Mouse (Mus musculus): ENCODE measurements at regions not wholly inside any gene's neighbourhood (a gene's known extent, or its start where the extent isn't known, plus 50 kb on each side); places are given as distances from the start of the nearest gene placed in this dataset.

DNA sequence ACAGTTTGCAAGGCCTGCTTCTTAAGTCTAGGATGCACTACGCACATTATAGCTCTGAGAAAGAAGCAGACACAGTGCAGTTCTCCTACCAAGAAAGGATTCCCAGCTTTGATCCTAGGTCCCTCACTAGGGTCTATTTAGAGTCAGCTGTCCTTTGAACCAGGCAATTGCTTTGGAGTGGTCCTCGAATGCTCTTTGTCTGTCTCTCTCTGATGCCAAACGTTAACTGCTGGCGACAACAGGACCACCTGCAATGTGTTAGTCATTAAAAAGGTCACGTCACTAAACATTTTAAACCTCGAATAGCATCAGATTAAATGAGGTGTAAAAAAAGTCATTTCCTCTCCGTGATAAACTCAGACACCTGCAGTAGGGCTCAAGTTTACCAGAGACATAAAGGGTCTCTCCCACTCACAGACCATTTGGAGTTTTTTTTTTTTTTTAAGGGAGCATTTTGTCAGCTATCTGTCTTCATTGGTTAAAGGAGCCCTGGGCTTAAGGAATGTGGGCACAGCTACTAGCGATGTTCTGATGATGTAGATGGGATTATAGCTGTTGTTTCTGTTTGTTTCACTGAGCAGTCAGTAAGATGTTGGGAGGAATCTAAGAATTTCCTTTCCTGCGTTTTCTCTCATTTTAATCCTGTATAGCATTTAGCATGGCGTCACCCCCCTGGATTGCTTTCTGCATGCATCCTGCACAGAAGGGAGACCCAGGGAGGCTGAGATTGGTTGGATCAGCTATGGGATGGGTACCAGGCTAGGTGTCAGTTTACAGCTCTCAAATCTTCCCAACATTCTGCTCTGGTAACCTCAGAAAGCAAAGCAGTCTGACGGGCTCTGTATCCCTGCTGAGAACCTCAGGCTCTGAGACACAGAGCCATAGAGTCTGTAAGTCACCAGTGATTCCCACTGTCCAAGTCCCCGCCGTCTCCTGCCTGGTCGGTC, 615.3 kb upstream of the Sall1 start:
- DNase-seq (ENCODE audit: low read depth in 1 of 2, low spot score in 2 of 2) = no peak

- DNase-seq (ENCODE audit: low read depth in 1 of 2, low spot score in 2 of 2) = no peak
Observed at GRCm38 (mm10) chr8:89655369-89655768, 611.4 kb upstream of the Sall1 start.

GRCm38 (mm10) chr8:89649207-89649890, 605.4 kb upstream of the Sall1 start:
- no peak for DNase-seq (ENCODE audit: low read depth in 1 of 2, low spot score in 2 of 2)

- no peak for DNase-seq (ENCODE audit: low read depth in 1 of 2, low spot score in 2 of 2)
Observed at GRCm38 (mm10) chr8:89646946-89647345, 603.0 kb upstream of the Sall1 start.

DNA sequence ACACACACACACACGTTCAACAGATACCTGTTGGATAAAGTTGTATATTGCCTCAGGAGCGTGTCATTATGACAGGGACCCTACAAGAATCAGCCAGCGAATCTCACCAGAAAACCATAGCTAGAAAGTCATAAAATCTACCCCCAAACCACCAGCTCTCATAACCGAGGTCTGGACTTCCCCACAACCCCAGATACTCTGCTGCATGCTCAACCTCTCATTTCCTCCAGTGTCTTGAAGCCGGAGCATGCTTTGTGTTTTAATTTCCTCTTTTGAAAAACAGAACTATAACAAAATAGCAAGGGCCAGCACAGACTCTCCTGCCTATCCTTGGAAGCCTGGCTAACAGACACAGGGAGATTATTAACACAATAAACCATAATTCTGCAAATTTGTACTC, 597.4 kb upstream of the Sall1 start:
- DNase-seq (ENCODE audit: low read depth in 1 of 2, low spot score in 2 of 2) = no peak

GRCm38 (mm10) chr8:89634864-89635263, 590.9 kb upstream of the Sall1 start:
- no peak for DNase-seq (ENCODE audit: low read depth in 1 of 2, low spot score in 2 of 2)

DNA sequence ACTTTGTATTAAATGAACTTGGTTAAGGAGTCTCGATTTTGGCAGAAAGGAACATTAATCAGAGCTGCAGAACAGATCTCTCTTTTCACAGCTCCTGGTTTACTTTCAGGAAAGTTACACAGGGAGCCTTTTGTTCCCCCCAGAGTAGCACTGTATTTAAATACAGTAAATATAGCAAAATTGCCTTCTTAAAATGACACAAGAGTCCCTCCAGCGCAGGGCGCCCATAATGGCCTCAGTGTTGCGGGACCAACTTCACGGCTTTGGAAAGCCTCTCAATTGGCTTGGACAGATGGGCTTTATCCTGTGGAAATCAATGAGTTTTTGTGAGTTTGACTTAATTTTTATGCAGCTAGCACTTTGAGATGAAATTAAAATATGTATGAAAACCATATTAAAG, 588.3 kb upstream of the Sall1 start:
- no peak for DNase-seq (ENCODE audit: low read depth in 1 of 2, low spot score in 2 of 2)

- DNase-seq (ENCODE audit: low read depth in 1 of 2, low spot score in 2 of 2) = no peak
Observed at GRCm38 (mm10) chr8:89630540-89630939, 586.6 kb upstream of the Sall1 start.

GRCm38 (mm10) chr8:89618089-89618488, 574.1 kb upstream of the Sall1 start:
- DNase-seq (ENCODE audit: low read depth in 1 of 2, low spot score in 2 of 2) = no peak

DNA sequence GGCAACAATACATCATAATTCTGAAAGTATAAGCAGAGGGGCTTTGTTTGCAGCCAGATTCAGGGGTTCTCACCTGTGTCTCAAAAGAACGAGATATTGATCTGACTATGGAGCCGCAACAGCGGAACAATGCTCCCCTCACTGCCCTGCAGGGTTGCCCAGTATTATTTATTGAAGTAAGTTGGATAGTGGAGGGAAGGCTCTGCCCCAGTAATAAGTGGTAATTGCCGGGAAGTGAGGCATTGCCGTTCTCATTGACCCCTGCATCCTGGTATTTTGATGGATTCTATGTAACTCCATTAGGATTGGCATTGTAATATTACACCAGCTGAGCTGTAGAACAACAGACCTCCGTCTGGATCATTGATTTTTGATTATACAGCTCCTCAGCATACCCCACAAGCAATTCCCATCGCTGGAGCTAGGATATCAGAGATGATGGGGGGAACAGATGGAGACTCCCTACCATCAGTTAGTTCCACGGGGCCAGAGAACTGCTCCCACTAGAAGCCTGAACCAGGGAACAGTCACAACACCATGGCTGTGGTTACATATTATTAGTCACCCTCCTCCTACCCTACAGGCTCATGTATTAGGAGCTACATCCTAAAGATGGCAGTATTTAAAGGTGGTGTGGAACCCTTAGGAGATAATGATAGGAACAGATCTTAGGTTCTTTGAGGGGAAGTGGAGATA, 572.0 kb upstream of the Sall1 start:
- no peak for DNase-seq (ENCODE audit: low read depth in 1 of 2, low spot score in 2 of 2)

- no peak for DNase-seq (ENCODE audit: low read depth in 1 of 2, low spot score in 2 of 2)
Observed at GRCm38 (mm10) chr8:89609074-89609473, 565.1 kb upstream of the Sall1 start.

DNA sequence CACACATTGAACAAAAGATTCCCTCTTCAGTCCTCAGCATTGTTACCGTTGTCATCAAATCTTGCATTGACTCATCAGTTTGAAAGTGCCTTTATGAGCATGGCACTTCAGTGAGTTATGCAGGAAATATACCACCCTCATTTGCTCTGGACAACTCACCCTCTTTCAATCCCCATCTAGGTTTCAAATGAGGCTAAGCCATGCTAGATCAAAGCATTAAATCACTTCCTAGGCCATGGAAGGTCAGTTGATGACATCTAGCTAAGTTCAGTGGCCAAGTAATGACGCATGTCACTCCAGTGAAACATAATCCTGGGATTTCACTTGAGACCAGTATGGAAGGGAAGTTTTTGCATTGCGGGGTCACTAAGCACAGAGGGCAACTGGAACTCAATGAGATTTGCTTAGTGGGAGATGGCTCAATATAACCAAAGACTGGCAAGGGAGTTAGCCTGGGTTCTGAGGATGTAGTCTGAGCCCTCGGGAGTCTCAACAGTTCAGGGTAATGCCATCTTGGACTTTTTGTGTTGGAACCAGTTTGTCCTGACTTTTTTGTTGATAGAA, 562.0 kb upstream of the Sall1 start:
- no peak for DNase-seq (ENCODE audit: low read depth in 1 of 2, low spot score in 2 of 2)

DNA sequence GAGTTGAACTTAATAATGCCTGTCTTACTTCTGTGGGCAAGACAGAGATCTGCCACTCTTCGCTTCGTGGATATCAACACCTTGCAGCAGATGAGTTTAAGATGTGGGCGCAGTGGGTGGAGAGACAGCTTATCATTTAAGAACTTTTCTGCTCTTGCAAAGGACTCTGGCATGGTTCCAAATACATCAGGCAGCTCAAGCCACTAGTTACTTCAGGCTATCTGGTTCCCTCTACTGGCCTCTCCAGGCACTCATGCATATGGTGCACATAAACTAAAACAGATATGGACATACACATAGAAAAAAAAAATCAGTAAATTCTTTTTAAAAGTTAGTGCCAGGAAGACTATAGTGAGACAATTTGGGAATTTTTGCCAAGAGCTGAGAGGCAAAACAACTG, 560.5 kb upstream of the Sall1 start:
- DNase-seq (ENCODE audit: low read depth in 1 of 2, low spot score in 2 of 2) = no peak

- DNase-seq (ENCODE audit: low read depth in 1 of 2, low spot score in 2 of 2) = no peak
Observed at GRCm38 (mm10) chr8:89596380-89596779, 552.4 kb upstream of the Sall1 start.

- no peak for DNase-seq (ENCODE audit: low read depth in 1 of 2, low spot score in 2 of 2)
Observed at GRCm38 (mm10) chr8:89583091-89583490, 539.1 kb upstream of the Sall1 start.

DNA sequence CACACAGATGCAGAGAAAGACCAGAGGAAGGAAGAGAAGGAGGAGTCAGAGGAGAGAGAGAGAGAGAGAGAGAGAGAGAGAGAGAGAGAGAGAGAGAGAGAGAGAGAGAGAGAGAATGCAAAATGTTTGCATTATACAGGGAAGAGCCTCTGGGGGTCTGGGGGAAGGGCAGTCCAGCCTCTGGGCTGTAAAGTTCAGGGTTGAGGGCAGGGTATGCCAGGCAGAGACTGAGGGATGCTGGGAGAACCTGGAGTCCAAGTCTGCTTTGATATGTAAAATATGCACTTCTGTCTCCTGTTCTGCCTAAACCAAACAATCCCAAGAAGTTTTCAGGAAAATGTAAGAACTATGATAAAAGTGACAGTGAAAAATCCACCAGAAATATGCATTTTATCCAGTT, 538.6 kb upstream of the Sall1 start:
- no peak for DNase-seq (ENCODE audit: low read depth in 1 of 2, low spot score in 2 of 2)

- no peak for DNase-seq (ENCODE audit: low read depth in 1 of 2, low spot score in 2 of 2)
Observed at GRCm38 (mm10) chr8:89571816-89572215, 527.9 kb upstream of the Sall1 start.

- DNase-seq (ENCODE audit: low read depth in 1 of 2, low spot score in 2 of 2) = no peak
Observed at GRCm38 (mm10) chr8:89570639-89571325, 526.8 kb upstream of the Sall1 start.

GRCm38 (mm10) chr8:89569406-89569805, 525.4 kb upstream of the Sall1 start:
- no peak for DNase-seq (ENCODE audit: low read depth in 1 of 2, low spot score in 2 of 2)

GRCm38 (mm10) chr8:89568641-89569040, 524.7 kb upstream of the Sall1 start:
- no peak for DNase-seq (ENCODE audit: low read depth in 1 of 2, low spot score in 2 of 2)

- DNase-seq (ENCODE audit: low read depth in 1 of 2, low spot score in 2 of 2) = no peak
Observed at GRCm38 (mm10) chr8:89566986-89567385, 523.0 kb upstream of the Sall1 start.

All from monocyte, adult 2 months (primary cell).